Mouse (Mus musculus): ENCODE measurements at regions not wholly inside any gene's neighbourhood (a gene's known extent, or its start where the extent isn't known, plus 50 kb on each side); places are given as distances from the start of the nearest gene placed in this dataset.
A peak's percentile ranks its signal among the peaks of the same experiment; 100 is the strongest.

- TF ChIP-seq MAFK (IDR thresholded peaks at IDR 0.05; ENCODE audit: insufficient read depth, low read depth, low read length) = no peak
- TF ChIP-seq ZNF384 (IDR thresholded peaks at IDR 0.05; ENCODE audit: low read depth, low read length) = no peak
- TF ChIP-seq ZC3H11A (IDR thresholded peaks at IDR 0.05; ENCODE audit: borderline replicate concordance, low read depth, low read length) = peak; percentile 64; the same call in 1 of the 2 replicates
- no peak for TF ChIP-seq HCFC1 (IDR thresholded peaks at IDR 0.05; ENCODE audit: borderline replicate concordance, insufficient read depth, low read length)
- no peak for TF ChIP-seq CHD2 (IDR thresholded peaks at IDR 0.05; ENCODE audit: low read depth, low read length)
These were observed 77.4 kb downstream of the Icos start for GRCm38 (mm10) chr1:61055176-61055575.

Measured in ES-E14 (cell line).